Mouse (Mus musculus): ENCODE results near the gene Casp6.

- TF ChIP-seq POLR2A (IDR thresholded peaks at IDR 0.05; ENCODE audit: low read depth, low read length) (no peak), CTCF (IDR thresholded peaks at IDR 0.05; ENCODE audit: borderline replicate concordance, insufficient read depth, low read length) (no peak)
Measured at GRCm38 (mm10) chr3:129925861-129926260, 24.6 kb downstream of the Casp6 start.
